Comparison of ENCODE assay signal across 18 mouse cellular contexts in the genomic region with DNA sequence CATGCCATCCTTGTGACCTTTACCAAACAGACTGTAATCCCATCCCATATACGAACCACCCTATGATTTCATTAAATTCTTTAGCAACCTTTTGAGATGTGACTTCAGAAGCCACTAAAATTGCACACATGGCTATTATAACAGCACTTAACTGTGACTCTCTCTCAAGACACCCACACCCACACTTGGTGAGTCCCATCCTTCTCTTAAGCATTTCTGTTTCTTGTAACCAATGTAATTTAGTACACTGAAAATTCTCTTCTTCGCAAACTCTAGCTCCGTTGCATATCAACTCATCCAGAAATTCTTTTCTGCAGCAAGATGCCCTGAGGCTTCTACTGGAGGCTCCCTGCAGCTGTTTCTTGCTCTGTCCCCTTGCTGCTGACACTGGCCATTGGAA.
"Had no signal": no experiment of that assay in that cellular context is flagged by ENCODE, and none has a peak within 500 bp of the region (broad histone marks: within the 10 kb centered on the region; RNA-seq: fewer than 3 reads in every experiment).

No protein-coding gene starts in this region.

- H3K36me3 ChIP-seq: liver, embryonic 15.5 days; lung, embryonic 15.5 days; midbrain, embryonic 13.5 days; midbrain, embryonic 15.5 days; neural tube, embryonic 12.5 days had no signal

- H3K4me1 ChIP-seq: liver, embryonic 15.5 days; megakaryocyte, embryonic 14.5 days; midbrain, embryonic 13.5 days; midbrain, embryonic 15.5 days; neural tube, embryonic 12.5 days had no signal

- H3K4me3 ChIP-seq: liver, embryonic 15.5 days; lung, embryonic 15.5 days; megakaryocyte, embryonic 14.5 days; midbrain, embryonic 13.5 days; midbrain, embryonic 15.5 days; neural tube, embryonic 12.5 days had no signal

- H3K27ac ChIP-seq: liver, embryonic 15.5 days; lung, embryonic 15.5 days; macrophage; midbrain, embryonic 13.5 days; midbrain, embryonic 15.5 days; neural tube, embryonic 12.5 days had no signal

- H3K9me3 ChIP-seq: liver, embryonic 15.5 days; lung, embryonic 15.5 days; megakaryocyte, embryonic 14.5 days; midbrain, embryonic 13.5 days; midbrain, embryonic 15.5 days; neural tube, embryonic 12.5 days had no signal

- DNase-seq: liver, postnatal 0 days; lung, adult 2 months; lung, postnatal 14 days; lung, postnatal 36 days; retina, postnatal 1 day; right cerebral cortex, postnatal 14 days; spleen, adult 18-20 months; thymus, adult 18-20 months; thymus, postnatal 14 days; thymus, postnatal 36 days had no signal

- H3K27me3 ChIP-seq: liver, embryonic 15.5 days; lung, embryonic 15.5 days; megakaryocyte, embryonic 14.5 days; midbrain, embryonic 13.5 days; midbrain, embryonic 15.5 days; neural tube, embryonic 12.5 days had no signal

- ATAC-seq: liver, postnatal 0 days; lung, postnatal 0 days; midbrain, embryonic 13.5 days; midbrain, embryonic 15.5 days had no signal
